Mouse (Mus musculus): Measurements from ENCODE around the gene Trim8. TPM values are rescaled to one million over a fixed set of nuclear protein-coding genes. Genes with fewer than 3 reads are reported as not detected.

Trim8 gene
- polyA plus RNA-seq (2012; rRNA removed): 35.3 and 63.0 TPM in 2 replicates

GRCm38 (mm10) chr19:46501401-46502068, at the start of gene Trim8:
TSS of gene Trim8 (plus strand) at chr19:46501702.
- peak; percentile 94 for DNase-seq (ENCODE audit: low read depth)
- TF ChIP-seq CTCF (IDR thresholded peaks at IDR 0.05; ENCODE audit: borderline replicate concordance, extremely low read depth, insufficient read depth, insufficient read length) (no peak), POLR2A (IDR thresholded peaks at IDR 0.05; ENCODE audit: borderline replicate concordance, extremely low read depth, insufficient read depth, insufficient read length, poor library complexity, severe bottlenecking) (peak; percentile 38; the same call in 1 of the 2 replicates)

- peak; percentile 76 for DNase-seq (ENCODE audit: low read depth)
- TF ChIP-seq CTCF (IDR thresholded peaks at IDR 0.05; ENCODE audit: borderline replicate concordance, extremely low read depth, insufficient read depth, insufficient read length): peak; percentile 81
- no peak for TF ChIP-seq POLR2A (IDR thresholded peaks at IDR 0.05; ENCODE audit: borderline replicate concordance, extremely low read depth, insufficient read depth, insufficient read length, poor library complexity, severe bottlenecking)
These were observed 49.3 kb upstream of the Trim8 start for GRCm38 (mm10) chr19:46452052-46452827.

- TF ChIP-seq CTCF (IDR thresholded peaks at IDR 0.05; ENCODE audit: borderline replicate concordance, extremely low read depth, insufficient read depth, insufficient read length): no peak
- no peak for TF ChIP-seq POLR2A (IDR thresholded peaks at IDR 0.05; ENCODE audit: borderline replicate concordance, extremely low read depth, insufficient read depth, insufficient read length, poor library complexity, severe bottlenecking)
- DNase-seq (ENCODE audit: low read depth): no peak
These were observed 48.6 kb upstream of the Trim8 start for GRCm38 (mm10) chr19:46452916-46453315.

GRCm38 (mm10) chr19:46454126-46454880, 47.2 kb upstream of the Trim8 start:
- TF ChIP-seq POLR2A (IDR thresholded peaks at IDR 0.05; ENCODE audit: borderline replicate concordance, extremely low read depth, insufficient read depth, insufficient read length, poor library complexity, severe bottlenecking) (no peak), CTCF (IDR thresholded peaks at IDR 0.05; ENCODE audit: borderline replicate concordance, extremely low read depth, insufficient read depth, insufficient read length) (no peak)
- no peak for DNase-seq (ENCODE audit: low read depth)

- TF ChIP-seq CTCF (IDR thresholded peaks at IDR 0.05; ENCODE audit: borderline replicate concordance, extremely low read depth, insufficient read depth, insufficient read length) (no peak), POLR2A (IDR thresholded peaks at IDR 0.05; ENCODE audit: borderline replicate concordance, extremely low read depth, insufficient read depth, insufficient read length, poor library complexity, severe bottlenecking) (no peak)
- DNase-seq (ENCODE audit: low read depth): no peak
These were observed 46.5 kb upstream of the Trim8 start for GRCm38 (mm10) chr19:46455032-46455431.

- no peak for DNase-seq (ENCODE audit: low read depth)
- TF ChIP-seq CTCF (IDR thresholded peaks at IDR 0.05; ENCODE audit: borderline replicate concordance, extremely low read depth, insufficient read depth, insufficient read length) (no peak), POLR2A (IDR thresholded peaks at IDR 0.05; ENCODE audit: borderline replicate concordance, extremely low read depth, insufficient read depth, insufficient read length, poor library complexity, severe bottlenecking) (no peak)
These were observed 45.9 kb upstream of the Trim8 start for GRCm38 (mm10) chr19:46455556-46455955.

GRCm38 (mm10) chr19:46456018-46456735, 45.3 kb upstream of the Trim8 start:
- DNase-seq (ENCODE audit: low read depth): no peak
- TF ChIP-seq POLR2A (IDR thresholded peaks at IDR 0.05; ENCODE audit: borderline replicate concordance, extremely low read depth, insufficient read depth, insufficient read length, poor library complexity, severe bottlenecking): no peak
- no peak for TF ChIP-seq CTCF (IDR thresholded peaks at IDR 0.05; ENCODE audit: borderline replicate concordance, extremely low read depth, insufficient read depth, insufficient read length)

GRCm38 (mm10) chr19:46457798-46458197, 43.7 kb upstream of the Trim8 start:
- TF ChIP-seq CTCF (IDR thresholded peaks at IDR 0.05; ENCODE audit: borderline replicate concordance, extremely low read depth, insufficient read depth, insufficient read length) (no peak), POLR2A (IDR thresholded peaks at IDR 0.05; ENCODE audit: borderline replicate concordance, extremely low read depth, insufficient read depth, insufficient read length, poor library complexity, severe bottlenecking) (no peak)
- DNase-seq (ENCODE audit: low read depth): no peak

GRCm38 (mm10) chr19:46459256-46459655, 42.2 kb upstream of the Trim8 start:
- no peak for DNase-seq (ENCODE audit: low read depth)
- no peak for TF ChIP-seq POLR2A (IDR thresholded peaks at IDR 0.05; ENCODE audit: borderline replicate concordance, extremely low read depth, insufficient read depth, insufficient read length, poor library complexity, severe bottlenecking)
- no peak for TF ChIP-seq CTCF (IDR thresholded peaks at IDR 0.05; ENCODE audit: borderline replicate concordance, extremely low read depth, insufficient read depth, insufficient read length)

- DNase-seq (ENCODE audit: low read depth): no peak
These were observed 41.6 kb upstream of the Trim8 start for GRCm38 (mm10) chr19:46459889-46460288.

More at GRCm38 (mm10) chr19:46459889-46460288, 41.6 kb upstream of the Trim8 start:
- TF ChIP-seq CTCF (IDR thresholded peaks at IDR 0.05; ENCODE audit: borderline replicate concordance, extremely low read depth, insufficient read depth, insufficient read length): no peak
- TF ChIP-seq POLR2A (IDR thresholded peaks at IDR 0.05; ENCODE audit: borderline replicate concordance, extremely low read depth, insufficient read depth, insufficient read length, poor library complexity, severe bottlenecking): no peak
